Mouse (Mus musculus) hematopoietic multipotent progenitor cell, adult 10-12 weeks (in vitro differentiated cells): Measurements from ENCODE around the gene Col5a1. TPM values are rescaled to one million over a fixed set of nuclear protein-coding genes. Genes with fewer than 3 reads are reported as not detected.

Source experiments
- polyA plus RNA-seq: library from polyadenylated mRNA; stranded (reverse); fragments of >175 nt; gene quantifications from 2 replicates; pipeline ENCODE4 v1.2.3, GENCODE M21; 2012; ENCODE audit warnings: low replicate concordance

Gene Col5a1
- 0.41 and 3.2 TPM in 2 replicates for polyA plus RNA-seq

DNA sequence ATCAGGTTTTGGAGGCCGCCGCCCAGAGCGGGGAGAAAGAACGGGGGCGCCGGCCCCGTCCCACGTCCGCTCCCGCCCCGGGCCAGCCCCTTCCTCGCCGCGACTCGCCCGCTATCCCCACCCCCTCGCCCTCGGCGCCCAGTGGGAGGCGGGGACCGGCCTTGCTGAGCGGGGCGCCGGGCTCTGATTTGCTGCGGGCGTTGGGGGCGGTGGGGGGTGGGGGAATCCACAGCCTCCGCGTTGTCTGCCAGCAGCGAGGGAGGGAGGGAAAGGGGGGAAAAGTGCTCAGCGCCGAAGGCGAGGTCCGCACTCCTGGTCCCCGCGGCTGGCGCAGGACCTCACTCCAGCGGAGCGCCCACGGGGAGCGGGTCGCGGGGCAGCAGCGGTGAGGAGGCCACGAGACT is at the start of gene Col5a1:
Gene Col5a1 (plus strand): TSS at position 278 of the 404 bp plus-strand sequence.

DNA sequence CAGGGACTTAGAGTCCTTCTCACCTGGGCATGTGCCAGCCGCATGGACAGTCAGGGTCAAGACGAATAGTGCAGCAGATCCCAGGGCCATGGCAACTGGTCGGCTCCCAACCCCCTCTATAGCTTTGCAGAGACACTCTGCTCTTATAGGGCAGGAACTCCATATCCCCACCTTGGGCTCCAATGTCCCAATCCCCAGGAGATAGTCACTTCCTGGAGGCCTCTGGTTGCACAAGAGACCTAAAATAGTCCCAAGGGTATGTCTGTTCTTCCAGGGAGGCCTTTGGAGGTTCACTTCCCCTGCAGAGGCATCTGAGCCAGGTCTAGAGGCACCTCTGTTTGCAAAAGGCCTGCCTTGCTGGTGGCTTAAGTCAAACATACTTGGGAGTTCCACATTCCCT is 198.5 kb downstream of the Col5a1 start, which contains the start of gene Fcnb:
Gene Fcnb (minus strand): TSS at position 118 of the 400 bp plus-strand sequence.

Other genes with a start within 250 kb of the Col5a1 start
- gene Rxra, start 210.0 kb upstream of the Col5a1 start, polyA plus RNA-seq = 64.7 and 67.7 TPM in 2 replicates
- gene Fcnb, start 198.5 kb downstream of the Col5a1 start, polyA plus RNA-seq = 0.74 and 1.1 TPM in 2 replicates